Mouse (Mus musculus) embryonic fibroblast, embryonic 13.5 days (primary cell): ENCODE measurements around the gene Zfp607a.

Experiments
- CTCF ChIP-seq: IDR thresholded peaks from 2 replicates; pipeline ENCODE4 v1.5.1; 2011; ENCODE audit warnings: mild to moderate bottlenecking, control low read depth, low read length, moderate library complexity, borderline replicate concordance; ENCODE audit not compliant: insufficient read depth
- POLR2A ChIP-seq: IDR thresholded peaks from 2 replicates; pipeline ENCODE4 v1.6.1; 2011; ENCODE audit warnings: low read depth, mild to moderate bottlenecking, control low read depth, low read length, moderate library complexity

DNA sequence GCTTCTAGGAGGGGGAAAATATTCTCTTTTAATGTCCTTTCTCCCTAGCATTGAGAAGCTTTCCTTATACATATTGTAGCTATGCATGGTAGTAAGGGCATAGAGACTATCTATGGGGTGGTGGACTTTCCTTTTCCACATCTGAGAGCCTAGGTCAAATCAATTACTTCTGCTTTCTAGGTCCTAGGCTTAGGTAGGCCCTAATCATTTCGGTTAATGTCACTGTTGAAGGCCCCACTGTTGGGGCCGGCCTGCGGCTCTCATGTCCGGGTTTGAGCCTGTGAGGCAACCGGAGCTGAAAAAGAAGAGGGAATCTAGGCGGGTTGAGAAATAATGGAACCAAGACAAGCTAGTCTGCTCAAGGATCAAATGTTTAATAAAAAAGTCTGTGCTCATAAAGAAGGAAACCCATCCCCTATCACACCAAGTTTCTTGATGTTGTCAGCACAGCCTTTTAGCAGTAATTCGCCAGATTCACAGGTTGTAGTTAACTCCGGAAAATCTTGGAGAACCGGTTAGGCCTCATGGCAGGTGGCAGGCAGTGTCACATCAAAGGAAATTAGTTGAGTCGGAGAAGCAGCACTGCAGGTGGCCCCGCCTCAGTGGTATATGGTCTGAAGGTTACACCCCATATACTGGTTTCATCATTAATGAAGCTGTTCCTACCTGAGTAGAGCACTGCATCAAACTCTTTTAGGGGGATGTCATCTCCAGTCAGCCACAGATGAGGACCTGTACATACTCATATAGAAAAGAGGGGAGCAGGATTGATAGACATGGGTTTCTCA lies 47.9 kb downstream of the Zfp607a start:
- TF ChIP-seq POLR2A: no peak
- TF ChIP-seq CTCF: no peak
